Mouse (Mus musculus): ENCODE measurements around the gene Stxbp3.

Stxbp3 gene

DNA sequence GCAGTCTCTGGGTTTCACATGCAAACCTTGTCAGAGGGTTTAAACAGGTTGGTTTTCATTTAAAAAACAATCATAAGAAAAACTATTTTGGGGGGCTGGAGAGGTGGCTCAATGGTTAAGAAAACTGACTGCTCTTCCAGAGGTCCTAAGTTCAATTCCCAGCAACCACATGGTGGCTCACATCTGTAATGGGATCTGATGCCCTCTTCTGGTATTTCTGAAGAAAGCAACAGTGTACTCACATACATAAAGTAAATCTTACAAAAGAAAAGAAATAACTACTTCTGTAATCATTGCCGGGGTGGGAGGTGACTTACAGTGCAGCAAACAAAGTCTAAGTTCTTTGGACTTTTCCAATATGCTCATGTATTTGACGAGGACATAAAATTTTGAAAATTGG is 42.0 kb downstream of the Stxbp3 start:
- Histone ChIP-seq H3K9me3 (ENCODE audit: low read length) (no peaks in the 10 kb centered on the region), H3K27me3 (ENCODE audit: insufficient read depth, low read length) (no peaks in the 10 kb centered on the region), H3K36me3 (ENCODE audit: insufficient read depth, low read length) (peaks cover 52% of the 10 kb centered on the region), H3K4me3 (replicated peaks; ENCODE audit: low read length) (no peak overlapping the region), H3K4me1 (replicated peaks; ENCODE audit: low read depth, low read length) (no peaks in the 10 kb centered on the region)
- TF ChIP-seq POU5F1 (IDR thresholded peaks at IDR 0.05; ENCODE audit: borderline replicate concordance, low read length): no peak
- TF ChIP-seq CTCF (conservative IDR thresholded peaks at IDR 0.05; ENCODE audit: low read length): 0 out of 2 replicates have a peak, but pooled peaks have one; percentile 4

DNA sequence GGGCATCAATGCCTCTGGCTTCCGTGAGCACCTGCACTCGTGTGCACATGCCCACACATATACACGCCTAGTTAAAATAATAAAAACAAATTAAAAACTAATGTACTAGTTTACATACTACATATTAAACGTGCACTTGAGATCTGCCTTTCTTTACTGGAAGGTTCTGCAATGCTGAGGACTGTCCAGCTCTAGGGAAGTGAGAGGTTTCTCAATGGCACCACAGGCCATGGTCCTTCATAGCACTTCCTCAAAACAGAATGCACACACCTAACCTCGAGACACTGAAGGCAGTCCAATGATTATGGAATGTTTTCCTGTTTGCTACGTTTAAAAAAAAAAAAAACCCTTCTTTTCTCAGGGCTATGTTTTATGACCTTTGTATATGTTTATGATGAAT is 42.6 kb downstream of the Stxbp3 start:
- Histone ChIP-seq H3K4me1 (replicated peaks; ENCODE audit: low read depth, low read length) (peaks cover 2% of the 10 kb centered on the region), H3K27me3 (ENCODE audit: insufficient read depth, low read length) (no peaks in the 10 kb centered on the region), H3K36me3 (ENCODE audit: insufficient read depth, low read length) (peaks cover 46% of the 10 kb centered on the region), H3K9me3 (ENCODE audit: low read length) (no peaks in the 10 kb centered on the region), H3K4me3 (replicated peaks; ENCODE audit: low read length) (no peak overlapping the region)
- TF ChIP-seq POU5F1 (IDR thresholded peaks at IDR 0.05; ENCODE audit: borderline replicate concordance, low read length) (no peak), NANOG (IDR thresholded peaks at IDR 0.05; ENCODE audit: borderline replicate concordance, low read length) (no peak), CTCF (conservative IDR thresholded peaks at IDR 0.05; ENCODE audit: low read length) (no peak)

DNA sequence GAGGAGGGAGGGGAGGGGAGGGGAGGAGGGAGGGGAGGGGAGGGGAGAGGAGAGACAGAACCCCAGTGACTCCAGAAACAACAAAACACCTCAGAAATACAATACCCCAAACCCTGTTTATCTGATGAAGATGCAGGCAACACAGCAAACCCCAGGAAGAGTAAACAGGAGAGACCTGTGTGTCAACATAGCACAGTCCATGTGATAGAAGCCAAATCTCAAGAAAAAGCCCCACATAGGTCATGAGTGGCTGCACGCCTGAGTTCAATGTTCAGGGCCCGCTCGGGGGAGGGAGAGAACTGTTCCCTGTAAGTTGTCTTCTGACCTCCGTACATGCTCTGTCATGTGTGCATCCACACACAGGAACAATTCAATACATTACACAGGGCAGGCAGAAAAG is 43.9 kb downstream of the Stxbp3 start:
- Histone ChIP-seq H3K27me3 (ENCODE audit: insufficient read depth, low read length) (no peaks in the 10 kb centered on the region), H3K4me3 (replicated peaks; ENCODE audit: low read length) (no peak overlapping the region), H3K4me1 (replicated peaks; ENCODE audit: low read depth, low read length) (peaks cover 9% of the 10 kb centered on the region), H3K36me3 (ENCODE audit: insufficient read depth, low read length) (peaks cover 39% of the 10 kb centered on the region), H3K9me3 (ENCODE audit: low read length) (no peaks in the 10 kb centered on the region)
- TF ChIP-seq CTCF (conservative IDR thresholded peaks at IDR 0.05; ENCODE audit: low read length) (no peak), NANOG (IDR thresholded peaks at IDR 0.05; ENCODE audit: borderline replicate concordance, low read length) (no peak), POU5F1 (IDR thresholded peaks at IDR 0.05; ENCODE audit: borderline replicate concordance, low read length) (no peak)

DNA sequence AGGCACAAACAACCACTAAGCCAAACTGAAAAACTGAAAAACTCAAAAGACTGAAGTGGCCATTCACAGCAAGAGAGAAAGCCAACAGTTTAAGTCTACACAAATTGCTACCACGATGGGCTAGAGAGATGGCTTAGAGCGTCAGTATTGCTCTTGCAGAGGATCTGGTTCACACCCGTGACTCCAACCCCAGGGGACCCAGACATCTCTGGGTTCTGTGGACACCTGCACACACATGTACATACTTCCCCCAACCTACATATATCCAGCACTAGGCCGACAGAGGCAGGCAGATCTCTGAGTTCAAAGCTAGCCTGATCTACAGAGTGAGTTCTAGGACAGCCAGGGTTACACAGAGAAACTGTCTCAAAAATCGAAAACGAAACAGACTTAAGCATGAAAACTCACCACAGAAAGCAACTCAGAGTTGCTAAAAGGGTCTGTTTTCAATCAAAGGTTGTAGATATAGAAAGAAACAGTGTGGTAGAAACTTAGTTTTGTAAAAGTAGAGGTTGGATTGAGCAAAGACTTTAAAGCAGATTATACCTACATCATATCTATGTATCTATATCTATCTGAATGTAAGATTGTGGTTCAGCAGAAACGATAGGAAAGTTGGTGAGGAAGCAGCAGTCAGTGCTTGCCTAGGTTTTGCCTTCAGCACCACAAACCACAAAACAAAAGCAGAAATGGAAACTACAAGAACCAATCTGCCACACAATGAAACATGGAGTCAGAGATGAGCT is 44.6 kb downstream of the Stxbp3 start:
- no peaks in the 10 kb centered on the region for H3K9me3 ChIP-seq (ENCODE audit: low read length)
- no peak for TF ChIP-seq POU5F1 (IDR thresholded peaks at IDR 0.05; ENCODE audit: borderline replicate concordance, low read length)
- no peak for TF ChIP-seq NANOG (IDR thresholded peaks at IDR 0.05; ENCODE audit: borderline replicate concordance, low read length)
- TF ChIP-seq CTCF (conservative IDR thresholded peaks at IDR 0.05; ENCODE audit: low read length): no peak

DNA sequence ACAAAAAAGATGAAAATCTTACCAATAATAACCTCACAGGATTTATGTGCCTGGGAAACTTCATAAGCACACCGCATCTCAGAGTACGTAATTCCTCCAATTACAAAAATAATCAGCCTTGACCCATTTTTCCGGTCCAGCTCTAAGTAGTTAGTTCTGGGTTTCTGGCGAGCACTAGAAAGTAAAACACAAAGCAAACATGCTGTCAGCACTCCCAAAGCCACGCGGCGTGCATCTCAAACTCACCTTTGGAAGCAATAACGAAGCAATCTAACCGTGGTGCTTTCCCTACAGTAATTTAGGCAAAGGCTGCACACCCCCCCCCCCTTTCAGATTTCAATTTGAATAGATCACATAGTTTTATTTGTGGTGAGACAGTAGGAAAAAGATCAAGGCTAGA is 45.5 kb downstream of the Stxbp3 start:
- Histone ChIP-seq H3K4me3 (replicated peaks; ENCODE audit: low read length) (no peak overlapping the region), H3K27me3 (ENCODE audit: insufficient read depth, low read length) (no peaks in the 10 kb centered on the region), H3K4me1 (replicated peaks; ENCODE audit: low read depth, low read length) (peaks cover 14% of the 10 kb centered on the region), H3K36me3 (ENCODE audit: insufficient read depth, low read length) (peaks cover 23% of the 10 kb centered on the region), H3K9me3 (ENCODE audit: low read length) (no peaks in the 10 kb centered on the region)
- TF ChIP-seq NANOG (IDR thresholded peaks at IDR 0.05; ENCODE audit: borderline replicate concordance, low read length) (no peak), POU5F1 (IDR thresholded peaks at IDR 0.05; ENCODE audit: borderline replicate concordance, low read length) (no peak), CTCF (conservative IDR thresholded peaks at IDR 0.05; ENCODE audit: low read length) (no peak)

More for the DNA sequence above, 44.6 kb downstream of the Stxbp3 start:
- H3K4me3 ChIP-seq (replicated peaks; ENCODE audit: low read length): no peak overlapping the region
- H3K36me3 ChIP-seq (ENCODE audit: insufficient read depth, low read length): peaks cover 32% of the 10 kb centered on the region
- peaks cover 14% of the 10 kb centered on the region for H3K4me1 ChIP-seq (replicated peaks; ENCODE audit: low read depth, low read length)
- no peaks in the 10 kb centered on the region for H3K27me3 ChIP-seq (ENCODE audit: insufficient read depth, low read length)

DNA sequence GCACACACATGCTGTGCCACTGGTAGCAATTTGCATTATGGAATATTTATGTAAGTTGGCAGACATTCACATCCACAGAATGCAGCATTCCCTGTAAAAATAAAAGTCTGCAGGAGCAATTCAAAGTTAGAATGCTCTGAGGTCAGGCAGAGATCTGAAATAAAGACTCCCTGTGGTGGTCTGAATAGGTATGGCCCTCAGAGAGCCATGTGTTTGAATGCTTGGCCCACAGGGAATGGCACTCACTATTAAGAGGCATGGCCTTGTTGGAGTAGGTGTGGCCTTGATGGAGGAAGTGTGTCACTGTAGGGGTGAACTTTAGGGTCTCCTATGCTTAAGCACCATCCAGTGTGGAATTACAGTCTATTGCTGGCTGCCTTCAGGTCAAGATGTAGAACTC is 47.9 kb downstream of the Stxbp3 start:
- H3K36me3 ChIP-seq (ENCODE audit: insufficient read depth, low read length): peaks cover 10% of the 10 kb centered on the region; the same call in 1 of the 2 replicates
- no peaks in the 10 kb centered on the region for H3K9me3 ChIP-seq (ENCODE audit: low read length)
- H3K27me3 ChIP-seq (ENCODE audit: insufficient read depth, low read length): no peaks in the 10 kb centered on the region
- no peak overlapping the region for H3K4me3 ChIP-seq (replicated peaks; ENCODE audit: low read length)
- TF ChIP-seq POU5F1 (IDR thresholded peaks at IDR 0.05; ENCODE audit: borderline replicate concordance, low read length) (no peak), NANOG (IDR thresholded peaks at IDR 0.05; ENCODE audit: borderline replicate concordance, low read length) (peak; percentile 72; the same call in 1 of the 2 replicates)
- peaks cover 14% of the 10 kb centered on the region for H3K4me1 ChIP-seq (replicated peaks; ENCODE audit: low read depth, low read length)

DNA sequence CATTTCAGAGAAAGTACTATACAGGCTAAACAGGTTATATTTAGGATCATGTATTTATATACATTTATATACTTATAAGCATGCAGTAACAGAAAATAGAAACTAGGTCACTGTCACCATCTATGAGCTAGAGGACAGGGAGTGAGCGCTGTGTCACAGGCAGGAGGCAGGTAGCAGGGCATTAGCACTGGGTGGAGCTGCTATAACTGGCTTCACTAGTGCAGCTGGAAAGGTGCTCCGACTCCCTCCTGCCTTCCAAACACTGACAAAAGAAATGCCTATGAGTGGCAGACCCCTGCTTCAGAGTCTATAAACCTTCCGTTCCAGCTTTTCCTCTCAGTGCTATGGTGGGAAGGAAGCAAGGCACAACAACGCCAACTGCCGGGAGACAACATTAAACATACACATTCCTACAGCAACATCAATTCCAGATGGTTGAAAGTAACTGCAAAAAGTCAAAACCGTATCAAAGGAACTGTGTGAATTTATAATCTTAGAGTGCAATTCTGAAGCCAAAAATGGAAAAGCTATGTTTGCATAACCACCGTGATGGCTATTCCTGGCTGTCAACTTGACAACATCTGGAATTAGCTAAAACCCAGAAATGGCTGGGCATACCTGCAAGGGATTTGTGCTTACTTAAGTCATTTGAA is 49.1 kb downstream of the Stxbp3 start:
- H3K27me3 ChIP-seq (ENCODE audit: insufficient read depth, low read length): no peaks in the 10 kb centered on the region
- no peak overlapping the region for H3K4me3 ChIP-seq (replicated peaks; ENCODE audit: low read length)
- H3K36me3 ChIP-seq (ENCODE audit: insufficient read depth, low read length): peaks cover 6% of the 10 kb centered on the region; the same call in 1 of the 2 replicates
- H3K4me1 ChIP-seq (replicated peaks; ENCODE audit: low read depth, low read length): peaks cover 14% of the 10 kb centered on the region
- no peaks in the 10 kb centered on the region for H3K9me3 ChIP-seq (ENCODE audit: low read length)
- TF ChIP-seq POU5F1 (IDR thresholded peaks at IDR 0.05; ENCODE audit: borderline replicate concordance, low read length) (no peak), CTCF (conservative IDR thresholded peaks at IDR 0.05; ENCODE audit: low read length) (no peak), NANOG (IDR thresholded peaks at IDR 0.05; ENCODE audit: borderline replicate concordance, low read length) (no peak)

DNA sequence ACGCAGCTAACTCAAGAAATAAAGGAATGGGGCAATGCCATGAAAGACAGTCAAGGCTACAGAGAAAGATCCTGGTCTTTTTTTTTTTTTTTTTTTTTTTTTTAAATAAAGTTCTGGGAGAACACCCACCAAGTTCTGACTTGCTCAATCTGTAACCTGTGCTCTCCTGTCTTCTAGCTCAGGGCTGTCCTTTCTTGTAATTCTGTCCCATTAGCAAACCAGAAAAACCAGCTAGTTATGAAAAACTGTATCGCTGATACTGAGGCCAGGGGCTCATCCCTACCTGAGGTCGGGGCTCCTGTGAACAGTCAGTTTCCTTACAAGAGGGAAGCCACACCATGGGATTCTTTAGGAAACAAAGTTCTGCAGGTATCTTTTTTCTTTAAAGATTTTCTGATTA is 49.8 kb downstream of the Stxbp3 start:
- Histone ChIP-seq H3K4me1 (replicated peaks; ENCODE audit: low read depth, low read length) (peaks cover 14% of the 10 kb centered on the region), H3K4me3 (replicated peaks; ENCODE audit: low read length) (no peak overlapping the region), H3K9me3 (ENCODE audit: low read length) (no peaks in the 10 kb centered on the region), H3K36me3 (ENCODE audit: insufficient read depth, low read length) (peaks cover 6% of the 10 kb centered on the region; the same call in 1 of the 2 replicates), H3K27me3 (ENCODE audit: insufficient read depth, low read length) (no peaks in the 10 kb centered on the region)
- no peak for TF ChIP-seq CTCF (conservative IDR thresholded peaks at IDR 0.05; ENCODE audit: low read length)
- no peak for TF ChIP-seq POU5F1 (IDR thresholded peaks at IDR 0.05; ENCODE audit: borderline replicate concordance, low read length)
- TF ChIP-seq NANOG (IDR thresholded peaks at IDR 0.05; ENCODE audit: borderline replicate concordance, low read length): no peak
